Mouse (Mus musculus) hindbrain, embryonic 16.5 days (tissue): ENCODE measurements at regions not wholly inside any gene's neighbourhood (a gene's known extent, or its start where the extent isn't known, plus 50 kb on each side); places are given as distances from the start of the nearest gene placed in this dataset.

Experiments
- ATAC-seq: fragments of 200-750 bp; cut with Nextera tagmentation; 2 replicates; pipeline ENCODE4 v1.8.0; 2017; ENCODE audit warnings: moderate TSS enrichment, moderate library complexity
- H3K27ac ChIP-seq: fragments of 300-500 bp; sonication (generic); 2 replicates; pipeline ENCODE4 v1.5.1; 2014; ENCODE audit warnings: low read depth, mild to moderate bottlenecking, control low read depth, low read length, moderate library complexity
- H3K27me3 ChIP-seq: fragments of 300-500 bp; sonication (generic); replicated peaks from 2 replicates; pipeline ENCODE4 v1.6.1; 2014; ENCODE audit warnings: low read length; ENCODE audit not compliant: control insufficient read depth, insufficient read depth
- H3K36me3 ChIP-seq: fragments of 300-500 bp; sonication (generic); 2 replicates; pipeline ENCODE4 v1.6.1; 2014; ENCODE audit warnings: mild to moderate bottlenecking, low read length, moderate library complexity, mixed read lengths; ENCODE audit not compliant: control insufficient read depth, insufficient read depth
- H3K4me1 ChIP-seq: fragments of 300-500 bp; sonication (generic); 2 replicates; pipeline ENCODE4 v1.6.1; 2014; ENCODE audit warnings: low read depth, low read length; ENCODE audit not compliant: control insufficient read depth, insufficient read depth
- H3K4me2 ChIP-seq: fragments of 300-500 bp; sonication (generic); 2 replicates; pipeline ENCODE4 v1.6.1; 2014; ENCODE audit warnings: mild to moderate bottlenecking, low read length, control low read depth, moderate library complexity
- H3K4me3 ChIP-seq: fragments of 300-500 bp; sonication (generic); 2 replicates; pipeline ENCODE4 v1.5.1; 2014; ENCODE audit warnings: mild to moderate bottlenecking, low read length, control low read depth, moderate library complexity
- H3K9ac ChIP-seq: fragments of 300-500 bp; sonication (generic); 2 replicates; pipeline ENCODE4 v1.6.1; 2014; ENCODE audit warnings: low read depth, mild to moderate bottlenecking, control low read depth, low read length, moderate library complexity
- H3K9me3 ChIP-seq: fragments of 300-500 bp; sonication (generic); 2 replicates; pipeline ENCODE4 v1.6.1; 2014; ENCODE audit warnings: mild to moderate bottlenecking, low read length, moderate library complexity; ENCODE audit not compliant: control insufficient read depth
- WGBS: fragments of 180-500 bp; shearing (Covaris S2); extraction: QIAGEN DNeasy Blood & Tissue Kit; methylation state at CpG from one replicate; pipeline ENCODE4 v1.1.7; 2014; 5-methylcytosine and 5-hydroxymethylcytosine counted together

GRCm38 (mm10) chr4:125413833-125414719, 76.4 kb upstream of the Grik3 start:
- peaks cover 8% of the 10 kb centered on the region; the same call in 1 of the 2 replicates for H3K4me1 ChIP-seq
- H3K9me3 ChIP-seq, result no peaks in the 10 kb centered on the region
- no peak overlapping the region for H3K4me2 ChIP-seq
- ATAC-seq, result peak; percentile 81
- no peaks in the 10 kb centered on the region for H3K36me3 ChIP-seq
- no peak overlapping the region for H3K27ac ChIP-seq
- H3K9ac ChIP-seq, result no peak overlapping the region
- 69% methylated on average over 7 of the region's 7 CpGs for WGBS
- H3K27me3 ChIP-seq, result no peaks in the 10 kb centered on the region; the same call in 1 of the 2 replicates
- no peak overlapping the region for H3K4me3 ChIP-seq

GRCm38 (mm10) chr4:125410736-125411441, 79.6 kb upstream of the Grik3 start:
- 24% methylated on average over 8 of the region's 8 CpGs for WGBS
- Histone ChIP-seq H3K9me3 (no peaks in the 10 kb centered on the region), H3K27me3 (no peaks in the 10 kb centered on the region), H3K27ac (no peak overlapping the region), H3K9ac (no peak overlapping the region), H3K4me1 (peaks cover 18% of the 10 kb centered on the region), H3K4me2 (no peak overlapping the region), H3K36me3 (no peaks in the 10 kb centered on the region), H3K4me3 (no peak overlapping the region)
- ATAC-seq, result 0 out of 2 replicates have a peak, but pooled peaks have one; percentile 12

GRCm38 (mm10) chr4:125399376-125400112, 91.0 kb upstream of the Grik3 start:
- 58% methylated on average over 13 of the region's 13 CpGs for WGBS
- H3K4me1 ChIP-seq, result peaks cover 11% of the 10 kb centered on the region
- H3K36me3 ChIP-seq, result no peaks in the 10 kb centered on the region
- no peak overlapping the region for H3K4me2 ChIP-seq
- no peak overlapping the region for H3K9ac ChIP-seq
- H3K27me3 ChIP-seq, result 0 out of 2 replicates have a peak, but pooled peaks cover 2% of the 10 kb centered on the region
- H3K27ac ChIP-seq, result peak overlapping the region; percentile 56
- no peaks in the 10 kb centered on the region for H3K9me3 ChIP-seq
- H3K4me3 ChIP-seq, result no peak overlapping the region
- ATAC-seq, result peak; percentile 40; the same call in 1 of the 2 replicates

GRCm38 (mm10) chr4:125397007-125397461, 93.5 kb upstream of the Grik3 start:
- no peak overlapping the region for H3K4me3 ChIP-seq
- no peak for ATAC-seq
- H3K27ac ChIP-seq, result no peak overlapping the region
- no peaks in the 10 kb centered on the region for H3K9me3 ChIP-seq
- peaks cover 11% of the 10 kb centered on the region for H3K4me1 ChIP-seq
- H3K4me2 ChIP-seq, result no peak overlapping the region
- 68% methylated on average over 12 of the region's 12 CpGs for WGBS
- no peaks in the 10 kb centered on the region for H3K27me3 ChIP-seq
- no peak overlapping the region for H3K9ac ChIP-seq
- H3K36me3 ChIP-seq, result no peaks in the 10 kb centered on the region

GRCm38 (mm10) chr4:125391269-125391668, 99.2 kb upstream of the Grik3 start:
- Histone ChIP-seq H3K4me2 (no peak overlapping the region), H3K4me3 (no peak overlapping the region), H3K9me3 (no peaks in the 10 kb centered on the region), H3K27me3 (no peaks in the 10 kb centered on the region), H3K4me1 (no peaks in the 10 kb centered on the region), H3K9ac (no peak overlapping the region), H3K27ac (no peak overlapping the region), H3K36me3 (no peaks in the 10 kb centered on the region)
- WGBS, result 67% methylated on average over 6 of the region's 6 CpGs
- no peak for ATAC-seq

GRCm38 (mm10) chr4:125385811-125386210, 104.7 kb upstream of the Grik3 start:
- H3K4me1 ChIP-seq, result no peaks in the 10 kb centered on the region
- H3K4me3 ChIP-seq, result no peak overlapping the region
- WGBS, result 51% methylated on average over 4 of the region's 4 CpGs
- no peak overlapping the region for H3K4me2 ChIP-seq
- H3K9me3 ChIP-seq, result 0 out of 2 replicates have a peak, but pooled peaks cover 2% of the 10 kb centered on the region
- no peak overlapping the region for H3K27ac ChIP-seq
- ATAC-seq, result no peak
- no peak overlapping the region for H3K9ac ChIP-seq
- no peaks in the 10 kb centered on the region for H3K36me3 ChIP-seq
- no peaks in the 10 kb centered on the region for H3K27me3 ChIP-seq

- Histone ChIP-seq H3K36me3 (no peaks in the 10 kb centered on the region), H3K4me3 (no peak overlapping the region), H3K27ac (no peak overlapping the region), H3K27me3 (no peaks in the 10 kb centered on the region), H3K9ac (no peak overlapping the region), H3K9me3 (no peaks in the 10 kb centered on the region), H3K4me1 (peaks cover 2% of the 10 kb centered on the region; the same call in 1 of the 2 replicates), H3K4me2 (no peak overlapping the region)
- ATAC-seq, result no peak
- WGBS, result 36% methylated on average over 9 of the region's 9 CpGs
These were observed 126.5 kb upstream of the Grik3 start for GRCm38 (mm10) chr4:125364011-125364410.

GRCm38 (mm10) chr4:125361611-125362520, 128.6 kb upstream of the Grik3 start:
- no peak for ATAC-seq
- Histone ChIP-seq H3K4me2 (no peak overlapping the region), H3K4me3 (no peak overlapping the region), H3K4me1 (peaks cover 2% of the 10 kb centered on the region; the same call in 1 of the 2 replicates), H3K27ac (no peak overlapping the region), H3K9ac (no peak overlapping the region), H3K27me3 (no peaks in the 10 kb centered on the region), H3K36me3 (no peaks in the 10 kb centered on the region), H3K9me3 (no peaks in the 10 kb centered on the region)
- WGBS, result 68% methylated on average over 18 of the region's 18 CpGs
